Mouse (Mus musculus): ENCODE results near the gene Mgp.

Gene Mgp

GRCm38 (mm10) chr6:136852762-136853161 is 22.9 kb downstream of the Mgp start:
- DNase-seq (ENCODE audit: extremely low spot score, low spot score), result no peak

GRCm38 (mm10) chr6:136852348-136852747 is 23.3 kb downstream of the Mgp start:
- DNase-seq (ENCODE audit: extremely low spot score, low spot score), result no peak

GRCm38 (mm10) chr6:136850267-136850666 is 25.4 kb downstream of the Mgp start:
- no peak for DNase-seq (ENCODE audit: extremely low spot score, low spot score)

DNA sequence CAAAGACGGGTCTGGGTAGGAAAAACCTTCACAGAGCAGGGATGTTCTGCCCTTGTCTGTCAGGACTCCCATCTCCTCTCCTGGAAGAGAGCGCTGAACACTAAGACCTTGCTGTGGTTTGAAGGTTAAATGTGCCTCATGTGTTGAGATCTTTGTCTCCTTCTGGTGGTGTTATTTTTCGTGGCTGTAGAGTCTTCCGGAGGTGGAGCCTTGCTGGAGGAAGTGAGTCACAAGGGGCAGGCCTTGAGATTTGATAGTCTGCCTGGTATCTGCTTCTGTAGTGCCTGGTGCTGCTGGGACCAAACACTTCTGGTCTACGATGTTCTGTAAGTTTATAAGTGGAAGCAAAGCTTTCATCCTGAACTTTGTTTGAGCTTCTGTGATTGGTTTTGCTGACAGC is 26.7 kb downstream of the Mgp start:
- no peak for DNase-seq (ENCODE audit: extremely low spot score, low spot score)

DNA sequence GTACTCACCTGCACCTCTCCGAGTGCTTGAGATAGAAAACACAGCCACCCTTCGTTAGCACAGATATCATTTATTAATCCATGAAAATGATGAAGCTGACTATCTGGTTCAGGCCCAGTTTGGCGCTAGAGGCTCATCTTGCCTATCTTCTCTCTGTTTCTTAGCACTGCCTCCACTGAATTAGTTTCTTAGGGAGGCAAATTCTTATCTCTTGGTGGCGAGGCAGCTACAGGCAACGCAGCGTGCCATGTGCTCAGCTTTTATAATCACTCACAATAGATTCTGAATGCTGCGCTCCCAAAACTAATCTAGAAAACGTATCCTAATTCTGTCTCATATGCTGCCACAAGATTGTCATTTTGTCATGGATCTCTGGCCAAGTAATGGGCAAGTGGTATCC is 27.2 kb downstream of the Mgp start:
- DNase-seq (ENCODE audit: extremely low spot score, low spot score), result no peak

DNA sequence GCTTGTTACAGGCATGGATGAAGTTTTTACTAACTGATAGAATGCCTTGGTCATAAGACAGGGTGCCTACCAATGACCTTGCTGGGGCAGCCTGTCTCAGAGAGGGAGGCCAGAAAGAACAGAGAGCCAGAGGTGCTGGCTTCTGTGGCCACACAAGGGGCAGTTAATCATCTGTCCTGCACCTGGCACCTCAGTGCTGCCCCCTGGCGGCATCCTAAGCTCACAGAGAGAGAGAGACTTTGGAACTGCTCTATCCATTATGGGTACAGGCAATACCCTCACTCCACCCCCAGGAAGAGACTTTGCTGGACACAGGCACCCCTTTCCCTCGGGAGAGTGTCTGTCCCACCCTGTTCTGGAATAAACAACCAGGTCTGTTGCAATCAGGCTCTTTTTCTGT is 27.8 kb downstream of the Mgp start:
- DNase-seq (ENCODE audit: extremely low spot score, low spot score), result peak; percentile 49

DNA sequence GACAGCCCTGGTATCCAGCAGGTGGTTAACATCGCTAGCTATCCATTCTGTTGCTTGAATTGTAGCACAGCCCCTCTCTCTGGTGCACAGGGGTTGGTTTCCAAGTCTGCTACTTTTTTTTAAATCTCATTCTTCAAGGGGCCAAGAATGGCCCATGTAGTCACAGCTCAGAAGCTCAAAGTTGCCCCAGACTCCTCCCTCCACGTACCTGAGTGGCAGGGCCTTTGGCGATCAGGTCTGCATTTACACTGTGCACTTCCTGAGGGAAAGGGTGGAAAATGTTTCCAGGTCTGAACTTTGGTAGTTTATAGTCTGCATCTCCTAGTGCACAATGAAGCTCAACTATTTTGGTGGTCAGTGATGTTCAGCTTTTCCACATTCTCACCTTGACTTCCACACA is 28.4 kb downstream of the Mgp start:
- DNase-seq (ENCODE audit: extremely low spot score, low spot score), result no peak

- no peak for DNase-seq (ENCODE audit: extremely low spot score, low spot score)
Measured at GRCm38 (mm10) chr6:136845706-136846480, 29.7 kb downstream of the Mgp start.

DNA sequence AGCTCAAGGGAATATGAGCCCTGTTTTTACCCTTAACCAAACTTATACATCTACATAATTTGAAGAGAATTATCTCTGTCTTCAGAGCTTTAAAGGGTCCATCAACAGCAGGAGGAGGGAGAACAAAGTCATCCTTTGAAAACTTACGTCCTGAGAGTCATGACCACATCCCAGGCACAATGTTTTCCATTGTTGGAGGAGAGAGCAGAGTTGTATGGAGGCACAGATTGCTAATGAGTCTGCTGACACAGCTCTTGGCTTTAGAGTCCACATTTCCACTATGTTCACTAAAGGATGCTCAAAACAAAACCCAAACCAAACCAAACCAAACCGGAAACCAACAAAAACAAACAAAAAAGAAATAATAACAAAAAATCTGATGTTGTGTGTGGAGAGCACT is 30.7 kb downstream of the Mgp start:
- no peak for DNase-seq (ENCODE audit: extremely low spot score, low spot score)

GRCm38 (mm10) chr6:136837323-136837722 is 38.3 kb downstream of the Mgp start:
- DNase-seq (ENCODE audit: extremely low spot score, low spot score), result no peak

DNA sequence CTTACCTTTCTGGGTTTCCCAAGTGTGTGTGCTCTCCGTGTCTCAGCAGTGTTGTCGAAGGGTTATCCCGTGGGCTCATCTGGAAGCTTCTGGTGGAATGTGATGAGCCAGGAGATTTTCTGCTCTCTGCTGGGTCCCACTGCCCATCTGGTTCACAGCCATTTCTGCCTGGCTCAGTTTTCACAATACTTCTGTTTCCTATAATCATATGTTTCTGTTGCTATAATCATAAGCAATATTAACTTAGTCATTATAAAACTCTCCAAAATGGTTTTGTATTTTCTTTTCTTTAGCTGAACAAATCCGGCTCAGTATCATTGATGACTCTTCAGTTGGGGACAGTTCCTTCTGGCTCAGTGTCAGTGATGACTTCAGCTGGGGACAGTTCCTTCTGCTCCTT is 40.3 kb downstream of the Mgp start, which contains the start of gene Smco3:
Gene Smco3 (minus strand): TSS at position 101 of the 400 bp plus-strand sequence.
- DNase-seq (ENCODE audit: extremely low spot score, low spot score), result no peak

DNA sequence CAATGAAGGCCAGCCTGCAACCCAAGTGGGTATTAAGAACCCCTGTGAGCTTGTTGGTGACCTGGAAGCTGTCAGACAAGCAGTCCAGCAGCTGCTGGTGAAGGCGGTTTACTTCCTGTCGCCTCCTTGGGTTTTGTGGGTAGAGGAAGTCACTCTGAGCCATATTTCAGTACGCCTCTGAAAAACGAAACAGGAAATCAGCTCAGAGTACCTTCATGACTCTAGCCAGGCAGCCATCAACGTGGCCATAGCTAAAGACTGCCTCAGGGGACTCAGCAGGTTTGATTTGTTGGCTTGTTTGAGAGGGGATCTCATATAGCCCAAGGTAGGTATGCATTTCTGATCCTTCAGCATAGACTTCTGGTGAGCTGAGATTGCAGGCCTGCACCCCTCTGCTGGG is 43.9 kb downstream of the Mgp start:
- DNase-seq (ENCODE audit: extremely low spot score, low spot score), result no peak

DNA sequence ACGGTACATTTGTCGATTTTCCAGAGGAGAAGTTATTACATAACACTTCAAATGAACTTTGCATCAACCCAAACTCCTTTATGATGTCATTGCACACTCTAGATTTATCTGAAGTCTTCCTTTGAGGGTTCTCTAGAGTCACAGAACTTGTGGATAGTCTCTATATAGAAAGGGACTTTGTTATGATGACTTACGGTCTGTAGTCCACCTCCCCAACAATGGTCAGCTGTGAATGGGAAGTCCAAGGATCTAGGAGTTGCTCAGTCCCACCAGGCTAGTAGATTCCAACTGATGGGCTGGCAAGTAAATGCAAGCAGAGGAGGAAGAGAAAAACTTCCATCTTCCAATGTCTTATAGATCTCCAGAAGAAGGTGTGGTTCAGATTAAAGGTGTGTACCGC is 46.9 kb downstream of the Mgp start:
- no peak for DNase-seq (ENCODE audit: extremely low spot score, low spot score)

DNA sequence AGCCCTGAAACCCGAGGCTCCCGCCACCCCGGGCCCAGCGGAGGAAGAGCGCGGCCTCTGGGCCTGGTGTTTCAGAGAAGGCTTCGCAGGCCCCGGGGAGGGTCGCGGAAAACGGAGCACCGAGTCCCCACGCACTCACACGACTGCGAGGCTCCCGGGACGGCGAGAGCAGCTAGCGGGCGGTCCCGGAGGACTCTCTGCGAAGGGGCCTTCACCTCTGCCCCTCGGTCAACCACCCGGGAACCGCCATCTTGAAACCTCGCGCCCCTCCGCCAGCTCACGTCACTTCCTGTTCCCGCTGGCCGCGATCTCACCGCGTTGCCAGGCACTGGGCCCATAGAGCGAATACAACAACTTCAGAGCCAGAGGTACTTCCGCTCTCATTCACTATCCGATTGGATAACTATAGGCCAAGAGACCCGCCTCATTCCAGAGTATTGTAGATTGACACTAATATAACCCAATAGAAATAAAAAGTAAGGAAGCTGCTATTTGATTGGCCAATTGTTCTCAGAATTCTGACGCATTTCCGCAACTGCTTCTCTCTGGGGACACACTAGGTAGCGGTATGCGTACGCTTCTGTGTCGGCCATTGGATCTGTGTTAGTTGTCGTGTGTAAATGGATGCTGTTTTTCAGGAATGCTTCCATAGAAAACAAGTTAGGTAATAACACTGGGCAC is 47.6 kb downstream of the Mgp start, which contains the start of gene Wbp11:
Gene Wbp11 (minus strand): TSS at position 353 of the 681 bp plus-strand sequence.
- DNase-seq (ENCODE audit: extremely low spot score, low spot score), result peak; percentile 91

GRCm38 (mm10) chr6:136827516-136827880 is 48.1 kb downstream of the Mgp start, which contains the start of gene BC049715:
TSS of gene BC049715 (plus strand) at chr6:136827626.
- DNase-seq (ENCODE audit: extremely low spot score, low spot score), result no peak

- DNase-seq (ENCODE audit: extremely low spot score, low spot score), result no peak
Measured at GRCm38 (mm10) chr6:136827116-136827515, 48.5 kb downstream of the Mgp start.

GRCm38 (mm10) chr6:136824987-136825386 is 50.6 kb downstream of the Mgp start:
- DNase-seq (ENCODE audit: extremely low spot score, low spot score), result no peak
